Mouse (Mus musculus): ENCODE results near the gene Slc9a3r1. TPM values are rescaled to one million over a fixed set of nuclear protein-coding genes. Genes with fewer than 3 reads are reported as not detected.

Slc9a3r1 gene
- polyA plus RNA-seq, 1 experiment from 2014 or later = 46.4 TPM

DNA sequence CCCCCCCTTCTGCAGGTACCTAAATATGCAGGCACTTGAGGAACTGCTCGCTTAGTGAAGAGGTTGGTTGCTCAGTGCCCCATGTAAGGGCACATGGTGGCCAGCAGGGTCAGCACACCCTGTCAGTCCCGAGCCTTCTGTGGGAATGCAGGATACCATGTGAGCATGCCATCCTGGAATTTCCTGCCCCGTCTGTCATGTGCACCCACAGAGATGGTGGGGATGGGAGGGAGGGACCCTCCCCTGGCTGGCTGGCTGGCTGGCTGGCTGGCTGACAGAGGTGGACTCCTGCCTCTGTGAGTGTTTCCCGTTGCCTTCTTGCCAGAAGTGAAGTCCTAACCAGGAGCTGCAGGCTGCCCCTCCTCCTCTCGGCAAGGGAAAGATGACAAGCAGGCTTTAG is 59.4 kb downstream of the Slc9a3r1 start:
- H3K4me3 ChIP-seq = no peak overlapping the region
- no peaks in the 10 kb centered on the region for H3K9me3 ChIP-seq
- H3K4me1 ChIP-seq = peaks cover 51% of the 10 kb centered on the region
- H3K27ac ChIP-seq = no peak overlapping the region
- ATAC-seq (replicated peaks) = no peak
- H3K27me3 ChIP-seq (replicated peaks) = no peaks in the 10 kb centered on the region
- H3K4me2 ChIP-seq = no peak overlapping the region
- WGBS = 43% methylated on average over 5 of the region's 5 CpGs
- no peak overlapping the region for H3K9ac ChIP-seq
- no peaks in the 10 kb centered on the region for H3K36me3 ChIP-seq (replicated peaks)

DNA sequence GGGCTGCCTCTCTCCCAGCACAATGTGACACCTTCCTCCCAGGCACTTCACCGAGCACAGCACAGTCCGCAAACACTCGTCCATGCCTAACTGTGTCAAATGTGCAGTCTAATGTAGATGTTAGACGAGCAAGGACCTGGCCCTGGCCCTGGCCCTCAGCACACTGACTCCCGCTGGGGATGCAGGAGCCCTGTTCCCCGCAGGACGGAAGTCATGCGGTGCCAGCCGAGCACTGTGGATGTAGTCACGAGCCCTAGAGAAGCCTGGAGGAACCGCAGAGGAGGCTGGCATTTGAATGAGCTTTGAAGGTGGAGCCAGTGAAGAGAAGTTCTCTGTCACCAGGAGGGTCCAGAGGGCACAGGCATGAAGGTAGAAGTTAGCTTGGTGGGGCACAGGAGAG is 60.3 kb downstream of the Slc9a3r1 start:
- Histone ChIP-seq H3K36me3 (replicated peaks) (no peaks in the 10 kb centered on the region), H3K4me2 (no peak overlapping the region), H3K9ac (no peak overlapping the region), H3K27me3 (replicated peaks) (no peaks in the 10 kb centered on the region; the same call in 1 of the 2 replicates), H3K4me3 (no peak overlapping the region), H3K27ac (no peak overlapping the region), H3K4me1 (peaks cover 54% of the 10 kb centered on the region), H3K9me3 (no peaks in the 10 kb centered on the region)
- no peak for ATAC-seq (replicated peaks)
- WGBS = 74% methylated on average over 11 of the region's 11 CpGs

DNA sequence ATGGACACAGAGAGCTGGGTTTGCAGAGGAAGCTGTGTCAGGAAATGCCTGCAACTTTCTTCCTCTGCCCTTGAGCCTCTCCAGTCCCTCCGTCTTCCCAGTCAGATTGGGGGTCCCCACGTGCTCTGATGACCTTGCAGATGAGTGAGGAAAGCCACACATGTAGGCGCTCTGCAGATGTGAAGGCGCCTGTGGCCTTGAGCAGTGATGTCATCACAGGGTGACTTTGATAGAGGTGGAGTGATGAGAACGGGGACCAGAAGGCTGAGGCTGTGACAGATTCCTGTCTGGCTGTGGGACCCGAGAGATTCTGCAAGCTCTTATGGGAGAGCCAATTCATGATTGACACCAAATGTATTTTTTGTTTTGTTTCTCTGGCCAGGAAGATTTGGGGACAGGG is 60.7 kb downstream of the Slc9a3r1 start:
- Histone ChIP-seq H3K27ac (no peak overlapping the region), H3K4me1 (peaks cover 55% of the 10 kb centered on the region), H3K9ac (no peak overlapping the region), H3K4me2 (no peak overlapping the region), H3K4me3 (no peak overlapping the region), H3K36me3 (replicated peaks) (no peaks in the 10 kb centered on the region), H3K27me3 (replicated peaks) (no peaks in the 10 kb centered on the region; the same call in 1 of the 2 replicates), H3K9me3 (no peaks in the 10 kb centered on the region)
- 81% methylated on average over 6 of the region's 6 CpGs for WGBS
- ATAC-seq (replicated peaks) = no peak

- Histone ChIP-seq H3K4me3 (no peak overlapping the region), H3K4me1 (peaks cover 63% of the 10 kb centered on the region), H3K9me3 (no peaks in the 10 kb centered on the region), H3K27me3 (replicated peaks) (no peaks in the 10 kb centered on the region; the same call in 1 of the 2 replicates), H3K4me2 (no peak overlapping the region), H3K27ac (no peak overlapping the region), H3K36me3 (replicated peaks) (no peaks in the 10 kb centered on the region), H3K9ac (no peak overlapping the region)
- WGBS = 42% methylated on average over 8 of the region's 8 CpGs
- ATAC-seq (replicated peaks) = no peak
Measured at GRCm38 (mm10) chr11:115224889-115225288, 61.7 kb downstream of the Slc9a3r1 start.

DNA sequence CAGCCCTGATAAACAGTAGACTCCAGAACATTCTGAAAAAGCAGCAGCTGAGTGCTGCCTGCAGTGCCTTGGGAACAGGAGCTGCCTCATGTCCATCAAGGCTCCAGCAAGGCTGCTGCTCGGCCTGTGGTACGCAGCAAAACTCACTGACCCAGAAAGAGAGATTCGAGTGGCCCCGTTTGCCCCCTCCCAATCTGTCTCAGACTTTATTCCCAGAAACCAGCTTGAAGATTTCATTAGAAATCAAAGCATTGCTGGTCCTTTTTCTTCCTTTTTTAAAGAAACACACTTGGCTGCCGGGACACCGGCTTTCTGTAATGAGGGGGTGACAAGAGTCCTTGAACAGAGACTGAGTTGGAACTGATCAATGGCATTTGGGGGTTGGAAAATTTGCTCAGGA is 62.2 kb downstream of the Slc9a3r1 start:
- Histone ChIP-seq H3K9me3 (no peaks in the 10 kb centered on the region), H3K4me1 (peaks cover 63% of the 10 kb centered on the region), H3K4me3 (no peak overlapping the region), H3K36me3 (replicated peaks) (no peaks in the 10 kb centered on the region), H3K27ac (no peak overlapping the region), H3K27me3 (replicated peaks) (no peaks in the 10 kb centered on the region; the same call in 1 of the 2 replicates), H3K9ac (no peak overlapping the region), H3K4me2 (no peak overlapping the region)
- ATAC-seq (replicated peaks) = no peak
- 43% methylated on average over 6 of the region's 6 CpGs for WGBS

- peak overlapping the region; percentile 61 for H3K27ac ChIP-seq
- H3K4me1 ChIP-seq = peaks cover 71% of the 10 kb centered on the region
- no peak overlapping the region for H3K4me2 ChIP-seq
- no peaks in the 10 kb centered on the region; the same call in 1 of the 2 replicates for H3K27me3 ChIP-seq (replicated peaks)
- 24% methylated on average over 14 of the region's 14 CpGs for WGBS
- no peak overlapping the region for H3K9ac ChIP-seq
- H3K9me3 ChIP-seq = no peaks in the 10 kb centered on the region
- H3K4me3 ChIP-seq = no peak overlapping the region
- ATAC-seq (replicated peaks) = peak; percentile 63
- H3K36me3 ChIP-seq (replicated peaks) = no peaks in the 10 kb centered on the region
Measured at GRCm38 (mm10) chr11:115226811-115227491, 63.8 kb downstream of the Slc9a3r1 start.

DNA sequence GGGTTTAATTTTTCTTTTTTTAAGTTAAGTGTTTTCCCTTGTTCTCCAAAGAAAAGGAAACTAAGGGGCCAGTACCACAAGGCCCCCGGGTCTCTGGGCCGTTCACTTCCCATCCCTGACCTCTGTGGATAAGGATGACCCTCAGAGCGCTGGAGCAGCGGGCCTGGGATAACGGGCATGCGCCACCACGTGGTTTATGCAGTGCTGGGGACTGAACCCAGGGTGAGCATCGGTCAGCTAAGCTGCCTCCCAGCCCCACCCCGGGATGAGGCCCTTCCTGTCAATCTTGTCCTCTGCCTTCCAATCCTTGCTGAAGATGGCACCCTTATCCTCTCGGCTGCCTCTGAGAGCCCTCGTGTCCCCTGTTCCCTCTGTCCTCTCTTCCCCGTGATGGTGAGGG is 64.5 kb downstream of the Slc9a3r1 start:
- Histone ChIP-seq H3K9ac (no peak overlapping the region), H3K9me3 (no peaks in the 10 kb centered on the region), H3K4me2 (no peak overlapping the region), H3K27ac (no peak overlapping the region; the same call in 1 of the 2 replicates), H3K36me3 (replicated peaks) (no peaks in the 10 kb centered on the region), H3K4me1 (peaks cover 71% of the 10 kb centered on the region), H3K27me3 (replicated peaks) (no peaks in the 10 kb centered on the region; the same call in 1 of the 2 replicates), H3K4me3 (no peak overlapping the region)
- 18% methylated on average over 12 of the region's 12 CpGs for WGBS
- peak; percentile 28; the same call in 1 of the 2 replicates for ATAC-seq (replicated peaks)

DNA sequence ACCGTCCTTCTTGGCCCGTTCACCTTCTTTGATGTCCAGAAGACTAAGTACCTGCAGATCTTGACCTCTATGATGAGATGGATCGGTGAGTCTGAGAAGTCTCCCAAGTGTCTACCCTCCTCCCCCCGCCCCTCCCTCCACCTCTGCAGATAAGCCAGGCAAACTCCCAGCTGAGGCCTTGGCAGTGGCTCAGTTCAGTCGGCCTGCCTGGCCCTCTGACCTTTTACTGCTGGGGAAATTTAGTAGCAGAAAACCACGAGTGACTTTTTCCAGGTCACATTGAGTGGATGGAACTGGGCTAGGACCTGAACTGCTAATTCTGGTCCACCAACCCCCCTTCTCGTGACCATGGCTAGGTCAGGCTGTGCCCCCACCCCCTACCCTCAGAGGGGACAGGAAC is 65.3 kb downstream of the Slc9a3r1 start:
- 67% methylated on average over 7 of the region's 7 CpGs for WGBS
- no peaks in the 10 kb centered on the region for H3K36me3 ChIP-seq (replicated peaks)
- H3K9ac ChIP-seq = no peak overlapping the region
- H3K4me3 ChIP-seq = no peak overlapping the region
- no peak overlapping the region for H3K4me2 ChIP-seq
- H3K4me1 ChIP-seq = peaks cover 75% of the 10 kb centered on the region
- H3K9me3 ChIP-seq = no peaks in the 10 kb centered on the region
- ATAC-seq (replicated peaks) = no peak
- H3K27ac ChIP-seq = no peak overlapping the region
- no peaks in the 10 kb centered on the region; the same call in 1 of the 2 replicates for H3K27me3 ChIP-seq (replicated peaks)

DNA sequence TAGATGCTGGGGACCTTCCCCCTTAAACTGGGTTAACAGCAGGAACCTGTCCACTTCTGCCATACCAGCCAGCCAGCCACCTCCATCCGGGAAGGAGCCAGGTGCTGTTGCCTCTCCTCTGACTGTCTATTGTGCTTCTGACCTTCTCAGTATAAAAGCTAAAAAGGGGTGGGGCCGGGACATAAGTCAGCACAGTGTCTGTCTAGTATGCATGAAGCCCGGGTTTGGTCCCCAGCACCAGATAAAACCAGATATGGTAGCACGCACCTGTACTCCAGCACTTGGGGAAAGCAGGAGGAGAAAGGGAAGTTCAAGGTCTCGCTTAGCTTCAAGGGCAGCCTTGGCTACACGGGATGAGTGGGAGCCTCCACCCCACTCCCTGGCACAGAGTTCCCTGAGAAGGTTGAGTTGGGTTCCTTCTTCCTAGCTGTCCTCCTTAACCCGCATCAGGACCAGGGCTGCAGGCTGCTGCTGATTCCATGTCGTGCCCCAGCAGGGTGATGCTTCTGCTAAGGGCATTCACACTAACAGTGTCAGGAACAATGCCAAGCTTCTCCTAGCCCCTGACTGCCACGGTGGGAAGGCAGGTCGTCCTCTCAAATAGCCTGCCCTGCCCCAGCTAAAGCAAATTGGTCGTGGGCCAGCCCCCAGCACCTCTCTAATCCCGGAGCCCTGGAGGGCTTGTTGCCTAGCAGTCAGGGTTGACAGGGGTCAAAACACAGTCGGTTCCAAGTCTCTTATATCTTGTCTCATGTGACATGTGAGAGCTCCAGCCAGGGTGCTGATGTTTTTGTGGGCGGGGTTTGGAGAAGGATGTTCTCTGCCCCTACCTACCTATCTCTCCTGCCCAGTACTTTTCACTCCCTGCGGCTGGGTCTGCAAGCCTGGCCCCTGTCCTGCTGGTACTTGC is 66.1 kb downstream of the Slc9a3r1 start:
- WGBS = 49% methylated on average over 15 of the region's 15 CpGs
- H3K4me2 ChIP-seq = no peak overlapping the region

More for the DNA sequence above, 66.1 kb downstream of the Slc9a3r1 start:
- ATAC-seq (replicated peaks) = no peak
- Histone ChIP-seq H3K4me1 (peaks cover 79% of the 10 kb centered on the region), H3K27me3 (replicated peaks) (no peaks in the 10 kb centered on the region; the same call in 1 of the 2 replicates), H3K27ac (no peak overlapping the region), H3K4me3 (no peak overlapping the region), H3K9ac (no peak overlapping the region), H3K36me3 (replicated peaks) (no peaks in the 10 kb centered on the region), H3K9me3 (no peaks in the 10 kb centered on the region)

Other genes with a start within 250 kb of the Slc9a3r1 start
- gene Cd300lb, start 229.0 kb upstream of the Slc9a3r1 start, polyA plus RNA-seq (2015; fragmentation: Nextera tagmentation; extraction: Ambion mirVana) = 0.14 TPM in 1 of 2 replicates, not detected in the other
- not detected in 2 replicates for gene Cd300c, start 194.2 kb upstream of the Slc9a3r1 start, polyA plus RNA-seq (2015; fragmentation: Nextera tagmentation; extraction: Ambion mirVana)
- gene Cd300ld, start 173.4 kb upstream of the Slc9a3r1 start, polyA plus RNA-seq (2015; fragmentation: Nextera tagmentation; extraction: Ambion mirVana) = 0.06 and 0.15 TPM in 2 replicates
- gene Cd300c2, start 161.5 kb upstream of the Slc9a3r1 start, polyA plus RNA-seq (2015; fragmentation: Nextera tagmentation; extraction: Ambion mirVana) = 1.2 and 1.3 TPM in 2 replicates
- 0.36 TPM in 1 of 2 replicates, not detected in the other for gene Cd300ld2, start 147.1 kb upstream of the Slc9a3r1 start, polyA plus RNA-seq (2015; fragmentation: Nextera tagmentation; extraction: Ambion mirVana)
- gene Cd300ld4, start 136.3 kb upstream of the Slc9a3r1 start, polyA plus RNA-seq (2015; fragmentation: Nextera tagmentation; extraction: Ambion mirVana) = not detected in 2 replicates
- not detected in 2 replicates for gene Cd300ld5, start 125.6 kb upstream of the Slc9a3r1 start, polyA plus RNA-seq (2015; fragmentation: Nextera tagmentation; extraction: Ambion mirVana)
- gene Cd300ld3, start 114.9 kb upstream of the Slc9a3r1 start, polyA plus RNA-seq (2015; fragmentation: Nextera tagmentation; extraction: Ambion mirVana) = not detected in 2 replicates
- not detected in 2 replicates for gene Cd300e, start 101.2 kb upstream of the Slc9a3r1 start, polyA plus RNA-seq (2015; fragmentation: Nextera tagmentation; extraction: Ambion mirVana)
- 0.49 and 1.1 TPM in 2 replicates for gene Rab37, start 71.9 kb upstream of the Slc9a3r1 start, polyA plus RNA-seq (2015; fragmentation: Nextera tagmentation; extraction: Ambion mirVana)
- 0.20 and 0.27 TPM in 2 replicates for gene Cd300lf, start 29.3 kb upstream of the Slc9a3r1 start, polyA plus RNA-seq (2015; fragmentation: Nextera tagmentation; extraction: Ambion mirVana)
- gene Tmem104, start 24.1 kb downstream of the Slc9a3r1 start, polyA plus RNA-seq (2015; fragmentation: Nextera tagmentation; extraction: Ambion mirVana) = 12.6 and 15.3 TPM in 2 replicates
- 22.5 and 25.5 TPM in 2 replicates for gene Nat9, start 24.5 kb downstream of the Slc9a3r1 start, polyA plus RNA-seq (2015; fragmentation: Nextera tagmentation; extraction: Ambion mirVana)
- gene Grin2c, start 103.9 kb downstream of the Slc9a3r1 start, polyA plus RNA-seq (2015; fragmentation: Nextera tagmentation; extraction: Ambion mirVana) = 0.21 and 0.26 TPM in 2 replicates
- gene Fdxr, start 113.7 kb downstream of the Slc9a3r1 start, polyA plus RNA-seq (2015; fragmentation: Nextera tagmentation; extraction: Ambion mirVana) = 21.5 and 22.1 TPM in 2 replicates
- gene Fads6, start 134.3 kb downstream of the Slc9a3r1 start, polyA plus RNA-seq (2015; fragmentation: Nextera tagmentation; extraction: Ambion mirVana) = 0.96 and 1.0 TPM in 2 replicates
- gene Otop2, start 143.8 kb downstream of the Slc9a3r1 start, polyA plus RNA-seq (2015; fragmentation: Nextera tagmentation; extraction: Ambion mirVana) = 0.17 TPM in 1 of 2 replicates, not detected in the other
- 0.09 and 0.18 TPM in 2 replicates for gene Ush1g, start 158.7 kb downstream of the Slc9a3r1 start, polyA plus RNA-seq (2015; fragmentation: Nextera tagmentation; extraction: Ambion mirVana)
- gene Otop3, start 171.4 kb downstream of the Slc9a3r1 start, polyA plus RNA-seq (2015; fragmentation: Nextera tagmentation; extraction: Ambion mirVana) = 0.75 and 0.90 TPM in 2 replicates
- gene Hid1, start 204.4 kb downstream of the Slc9a3r1 start, polyA plus RNA-seq (2015; fragmentation: Nextera tagmentation; extraction: Ambion mirVana) = 67.0 and 67.2 TPM in 2 replicates
- gene Cdr2l, start 218.6 kb downstream of the Slc9a3r1 start, polyA plus RNA-seq (2015; fragmentation: Nextera tagmentation; extraction: Ambion mirVana) = 26.9 and 27.3 TPM in 2 replicates
- 182 and 191 TPM in 2 replicates for gene Mrpl58, start 240.4 kb downstream of the Slc9a3r1 start, polyA plus RNA-seq (2015; fragmentation: Nextera tagmentation; extraction: Ambion mirVana)